Mouse (Mus musculus) ES-E14 (cell line): Measurements from ENCODE around the gene Myrfl. TPM values are rescaled to one million over a fixed set of nuclear protein-coding genes. Genes with fewer than 3 reads are reported as not detected.

Experiments used
- DNase-seq: peaks from one replicate; pipeline ENCODE4 v3.0.0-alpha.2; 2013; ENCODE audit warnings: low read depth, low spot score
- H3K27ac ChIP-seq: 2 replicates; pipeline ENCODE4 v1.5.1; 2012; ENCODE audit warnings: low read depth, mild to moderate bottlenecking, low read length, moderate library complexity, mixed read lengths; ENCODE audit not compliant: poor library complexity, insufficient read depth, severe bottlenecking
- H3K36me3 ChIP-seq: 2 replicates; pipeline ENCODE4 v1.6.1; 2012; ENCODE audit warnings: mild to moderate bottlenecking, low read length, moderate library complexity, mixed read lengths; ENCODE audit not compliant: control insufficient read depth, poor library complexity, insufficient read depth, severe bottlenecking
- H3K4me1 ChIP-seq, 2 experiments: fragments of 150-350 bp in 1 of 2; sonication (generic) in 1 of 2; 2 replicates each; pipeline ENCODE4 v1.6.1; 2012; ENCODE audit warnings: low read length in 2 of 2, mild to moderate bottlenecking in 1 of 2, mixed read lengths in 1 of 2; ENCODE audit not compliant: control insufficient read depth in 2 of 2, insufficient read depth in 2 of 2, poor library complexity in 1 of 2
- H3K4me3 ChIP-seq, 2 experiments: fragments of 150-350 bp in 1 of 2; sonication (generic) in 1 of 2; 2 replicates each; pipeline ENCODE4 v1.5.1; 2012; ENCODE audit warnings: low read length in 2 of 2, low read depth in 1 of 2, mild to moderate bottlenecking in 1 of 2, mixed read lengths in 1 of 2; ENCODE audit not compliant: insufficient read depth in 1 of 2, poor library complexity in 1 of 2, severe bottlenecking in 1 of 2
- H3K9ac ChIP-seq: 2 replicates; pipeline ENCODE4 v1.6.1; 2012; ENCODE audit warnings: low read depth, mild to moderate bottlenecking, low read length, mixed read lengths; ENCODE audit not compliant: poor library complexity, insufficient read depth, severe bottlenecking
- H3K9me3 ChIP-seq: fragments of 150-350 bp; sonication (generic); 2 replicates; pipeline ENCODE4 v1.6.1; 2012; ENCODE audit warnings: low read depth, mild to moderate bottlenecking, low read length; ENCODE audit not compliant: control insufficient read depth, insufficient read depth
- CHD2 ChIP-seq: IDR thresholded peaks from 2 replicates; pipeline ENCODE4 v1.6.1; 2014; ENCODE audit warnings: mild to moderate bottlenecking, low read depth, low read length, inconsistent platforms
- HCFC1 ChIP-seq: IDR thresholded peaks from 2 replicates; pipeline ENCODE4 v1.6.1; 2012; ENCODE audit warnings: low read length, inconsistent platforms, borderline replicate concordance; ENCODE audit not compliant: insufficient read depth
- MAFK ChIP-seq: IDR thresholded peaks from 2 replicates; pipeline ENCODE4 v1.6.1; 2014; ENCODE audit warnings: mild to moderate bottlenecking, low read depth, low read length, inconsistent platforms; ENCODE audit not compliant: insufficient read depth
- ZC3H11A ChIP-seq: IDR thresholded peaks from 2 replicates; pipeline ENCODE4 v1.6.1; 2012; ENCODE audit warnings: low read depth, mild to moderate bottlenecking, inconsistent platforms, low read length, borderline replicate concordance
- ZNF384 ChIP-seq: IDR thresholded peaks from 2 replicates; pipeline ENCODE4 v1.6.1; 2012; ENCODE audit warnings: low read depth, low read length, inconsistent platforms
- in situ Hi-C, 2 experiments: fragments of 600-800 bp; cut with MboI; formaldehyde crosslinking; loops; one replicate each; pipeline ENCODE4 v1.15.1; 2025; ENCODE audit warnings: low sequenced_read_pairs in 2 of 2, inconsistent platforms in 1 of 2; ENCODE audit not compliant: unreplicated experiment in 2 of 2
- total RNA-seq: library from RNA; depleted of rRNA; stranded (reverse); fragments of 300-350 nt; gene quantifications from 2 replicates; pipeline ENCODE4 v1.2.3, GENCODE M21; 2012

The Myrfl gene
- total RNA-seq, 1 experiment, result 0.13 TPM

GRCm38 (mm10) chr10:116784098-116784497, 112.6 kb downstream of the Myrfl start:
- no peak overlapping the region for H3K27ac ChIP-seq
- H3K36me3 ChIP-seq, result no peaks in the 10 kb centered on the region
- no peak overlapping the region for H3K9ac ChIP-seq
- no peaks in the 10 kb centered on the region for H3K9me3 ChIP-seq
- in situ Hi-C loops, result no loop called here
- no peaks in the 10 kb centered on the region; a peak in 1 of 4 replicates for H3K4me1 ChIP-seq
- no peak overlapping the region for H3K4me3 ChIP-seq
- no peak for DNase-seq
- TF ChIP-seq CHD2 (no peak), HCFC1 (no peak), MAFK (no peak), ZNF384 (no peak), ZC3H11A (no peak)

GRCm38 (mm10) chr10:116783020-116783419, 113.7 kb downstream of the Myrfl start:
- in situ Hi-C loops, result no loop called here
- Histone ChIP-seq H3K9me3 (no peaks in the 10 kb centered on the region), H3K36me3 (no peaks in the 10 kb centered on the region), H3K4me3 (no peak overlapping the region), H3K4me1 (no peaks in the 10 kb centered on the region; a peak in 1 of 4 replicates), H3K27ac (no peak overlapping the region), H3K9ac (no peak overlapping the region)
- TF ChIP-seq ZNF384 (no peak), HCFC1 (no peak), ZC3H11A (no peak), MAFK (no peak), CHD2 (no peak)
- DNase-seq, result no peak

- Histone ChIP-seq H3K36me3 (no peaks in the 10 kb centered on the region), H3K9ac (no peak overlapping the region), H3K4me3 (no peak overlapping the region), H3K9me3 (no peaks in the 10 kb centered on the region), H3K4me1 (peaks cover 0 to 1% of the 10 kb centered on the region in 2 experiments; a peak in 1 of 4 replicates), H3K27ac (no peak overlapping the region)
- no peak for DNase-seq
- in situ Hi-C loops, result no loop called here
- TF ChIP-seq ZC3H11A (no peak), CHD2 (no peak)
Measured at GRCm38 (mm10) chr10:116777947-116778346, 118.8 kb downstream of the Myrfl start.

GRCm38 (mm10) chr10:116776846-116777245, 119.9 kb downstream of the Myrfl start:
- Histone ChIP-seq H3K4me3 (no peak overlapping the region), H3K9me3 (no peaks in the 10 kb centered on the region), H3K4me1 (0 out of 4 replicates have a peak, but pooled peaks cover 0 to 1% of the 10 kb centered on the region in 2 experiments), H3K36me3 (no peaks in the 10 kb centered on the region), H3K9ac (no peak overlapping the region), H3K27ac (no peak overlapping the region)
- no peak for TF ChIP-seq MAFK
- TF ChIP-seq ZNF384, result no peak
- no peak for TF ChIP-seq CHD2
- no peak for TF ChIP-seq ZC3H11A
- TF ChIP-seq HCFC1, result no peak
- DNase-seq, result no peak
- in situ Hi-C loops, result no loop called here

GRCm38 (mm10) chr10:116773846-116774750, 122.6 kb downstream of the Myrfl start:
- peaks cover 0 to 1% of the 10 kb centered on the region in 2 experiments; a peak in 1 of 4 replicates for H3K4me1 ChIP-seq
- no peak overlapping the region for H3K4me3 ChIP-seq
- in situ Hi-C loops, result no loop called here
- no peaks in the 10 kb centered on the region for H3K9me3 ChIP-seq
- no peak for DNase-seq
- no peak overlapping the region for H3K27ac ChIP-seq
- H3K36me3 ChIP-seq, result no peaks in the 10 kb centered on the region
- no peak for TF ChIP-seq ZC3H11A
- no peak for TF ChIP-seq HCFC1
- no peak for TF ChIP-seq CHD2
- no peak for TF ChIP-seq ZNF384
- no peak for TF ChIP-seq MAFK
- no peak overlapping the region for H3K9ac ChIP-seq
